Mouse (Mus musculus): ENCODE measurements at regions not wholly inside any gene's neighbourhood (a gene's known extent, or its start where the extent isn't known, plus 50 kb on each side); places are given as distances from the start of the nearest gene placed in this dataset.
"Not testable (repeated sequence)": the region's sequence is repeated elsewhere in the genome, so short reads cannot be mapped to it uniquely, and the experiment has no call there.

GRCm38 (mm10) chr5:40862349-40862748 is 845.6 kb downstream of the Rab28 start:
- not testable (repeated sequence) for DNase-seq (ENCODE audit: low spot score); H3K4me2 ChIP-seq; H3K36me3 ChIP-seq (ENCODE audit: control insufficient read depth, insufficient read depth, low read length); H3K4me1 ChIP-seq (replicated peaks; ENCODE audit: control insufficient read depth, insufficient read depth, low read length); H3K9ac ChIP-seq (ENCODE audit: low read depth, low read length); ATAC-seq (replicated peaks; ENCODE audit: low FRiP score); H3K9me3 ChIP-seq (ENCODE audit: control insufficient read depth, low read length); H3K27ac ChIP-seq (ENCODE audit: low read depth, low read length); H3K27me3 ChIP-seq (replicated peaks; ENCODE audit: control insufficient read depth, insufficient read depth, low read length); H3K4me3 ChIP-seq (ENCODE audit: low read depth, low read length)
- 84% methylated on average over 7 of the region's 7 CpGs for WGBS

All from liver, embryonic 11.5 days (tissue).